Mouse (Mus musculus) ES-Bruce4 (cell line): ENCODE data around the gene Slc7a11. TPM values are rescaled to one million over a fixed set of nuclear protein-coding genes. Genes with fewer than 3 reads are reported as not detected.

Experiments used
- H3K27ac ChIP-seq: 2 replicates; pipeline ENCODE4 v1.5.1; 2012; ENCODE audit warnings: low read length, inconsistent platforms; ENCODE audit not compliant: insufficient read depth
- H3K27me3 ChIP-seq: 2 replicates; pipeline ENCODE4 v1.6.1; 2012; ENCODE audit warnings: mild to moderate bottlenecking, low read length, inconsistent platforms; ENCODE audit not compliant: control insufficient read depth, poor library complexity, insufficient read depth, severe bottlenecking
- H3K36me3 ChIP-seq: 2 replicates; pipeline ENCODE4 v1.6.1; 2012; ENCODE audit warnings: inconsistent platforms, mild to moderate bottlenecking, low read length, moderate library complexity; ENCODE audit not compliant: control insufficient read depth, poor library complexity, insufficient read depth, severe bottlenecking
- H3K4me1 ChIP-seq: one replicate; pipeline ENCODE4 v1.8.1; 2011; ENCODE audit warnings: low read length; ENCODE audit not compliant: control insufficient read depth, insufficient read depth
- H3K4me3 ChIP-seq: 2 replicates; pipeline ENCODE4 v1.5.1; 2011; ENCODE audit warnings: low read depth, mild to moderate bottlenecking, low read length
- H3K9ac ChIP-seq: 2 replicates; pipeline ENCODE4 v1.6.1; 2012; ENCODE audit warnings: low read depth, mild to moderate bottlenecking, inconsistent platforms; ENCODE audit not compliant: poor library complexity, severe bottlenecking
- H3K9me3 ChIP-seq: replicated peaks from 2 replicates; pipeline ENCODE4 v1.6.1; 2012; ENCODE audit warnings: mild to moderate bottlenecking, low read length, inconsistent platforms; ENCODE audit not compliant: control insufficient read depth, poor library complexity, insufficient read depth, severe bottlenecking
- CTCF ChIP-seq: IDR thresholded peaks from one replicate; pipeline ENCODE4 v1.8.1; 2011; ENCODE audit warnings: low read depth, low read length
- EP300 ChIP-seq: IDR thresholded peaks from 2 replicates; pipeline ENCODE4 v1.6.1; 2011; ENCODE audit warnings: low read depth, low read length; ENCODE audit not compliant: insufficient read depth
- POLR2A ChIP-seq: IDR thresholded peaks from one replicate; pipeline ENCODE4 v1.8.1; 2011; ENCODE audit warnings: low read length; ENCODE audit not compliant: insufficient read depth
- polyA plus RNA-seq: library from polyadenylated mRNA; stranded (reverse); fragments of >200 nt; gene quantifications from 2 replicates; pipeline ENCODE4 v1.2.4, GENCODE M21; 2011; ENCODE audit warnings: low read depth; ENCODE audit not compliant: missing spikeins, insufficient read depth, insufficient read length

Slc7a11 gene
- polyA plus RNA-seq, 1 experiment: 0.31 TPM

DNA sequence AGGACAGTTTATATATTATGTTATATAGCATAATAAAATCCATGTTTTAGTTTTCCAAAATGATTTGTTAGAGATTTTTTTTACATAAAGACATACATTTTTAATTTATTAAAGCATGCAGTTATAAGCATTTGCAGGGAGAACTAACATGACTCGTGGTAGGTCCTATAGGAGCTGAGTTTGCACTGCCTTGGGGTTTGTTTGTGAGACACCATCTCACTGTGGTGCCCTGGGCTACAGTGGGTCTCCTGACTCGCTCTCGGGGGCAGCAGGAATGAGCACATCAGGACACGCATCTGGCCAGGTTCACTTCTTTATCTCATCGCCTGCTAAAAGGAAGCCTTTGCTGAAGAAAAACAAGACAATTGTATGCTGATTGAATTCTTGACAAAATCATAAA, 257.0 kb downstream of the Slc7a11 start:
- H3K27ac ChIP-seq: no peak overlapping the region
- H3K9me3 ChIP-seq: no peaks in the 10 kb centered on the region
- no peaks in the 10 kb centered on the region for H3K27me3 ChIP-seq
- no peaks in the 10 kb centered on the region for H3K4me1 ChIP-seq
- no peak overlapping the region for H3K4me3 ChIP-seq
- TF ChIP-seq EP300 (no peak), CTCF (no peak), POLR2A (no peak)
- H3K36me3 ChIP-seq: no peaks in the 10 kb centered on the region
- H3K9ac ChIP-seq: no peak overlapping the region

DNA sequence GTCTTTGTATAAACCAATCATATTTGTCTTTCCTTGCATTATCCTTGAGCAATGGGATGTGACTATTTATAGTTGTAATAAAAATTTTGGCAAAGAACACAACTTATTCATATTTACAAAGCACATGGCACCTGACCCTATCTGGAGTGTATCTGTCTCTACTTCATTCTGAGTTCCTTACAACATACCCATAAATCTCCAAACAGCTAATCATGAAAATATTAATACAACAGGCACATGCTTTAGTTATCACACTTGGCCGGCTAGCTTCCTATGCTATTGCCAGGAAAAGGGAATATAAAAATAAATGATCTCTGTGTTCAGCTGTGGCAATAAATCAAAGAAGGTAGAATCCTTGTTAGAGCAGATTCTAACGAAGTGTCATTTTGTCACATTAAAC, 257.5 kb downstream of the Slc7a11 start:
- TF ChIP-seq EP300 (no peak), POLR2A (no peak), CTCF (no peak)
- Histone ChIP-seq H3K4me3 (no peak overlapping the region), H3K4me1 (no peaks in the 10 kb centered on the region), H3K27me3 (no peaks in the 10 kb centered on the region), H3K9me3 (no peaks in the 10 kb centered on the region), H3K9ac (no peak overlapping the region), H3K36me3 (no peaks in the 10 kb centered on the region), H3K27ac (no peak overlapping the region)

DNA sequence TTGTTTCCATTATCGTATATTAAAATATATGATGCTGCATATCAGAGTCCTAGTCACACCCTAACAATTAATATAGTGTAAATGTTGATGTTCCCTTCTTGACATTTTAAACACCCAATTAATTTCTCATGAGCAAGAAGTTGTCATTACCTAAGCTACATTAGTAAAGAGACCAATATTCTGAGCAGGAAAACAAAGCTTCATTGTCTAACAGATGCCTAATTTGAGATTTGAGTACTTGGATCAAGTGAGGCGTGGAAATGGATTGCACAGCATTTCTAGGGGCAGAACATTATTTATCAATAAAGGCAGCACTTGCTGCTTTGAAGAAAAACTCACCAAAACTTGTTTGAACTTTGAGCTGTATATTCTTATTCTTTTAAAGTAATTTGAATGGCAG, 282.7 kb downstream of the Slc7a11 start:
- Histone ChIP-seq H3K4me3 (no peak overlapping the region), H3K4me1 (no peaks in the 10 kb centered on the region), H3K9ac (no peak overlapping the region), H3K36me3 (no peaks in the 10 kb centered on the region), H3K9me3 (no peaks in the 10 kb centered on the region), H3K27ac (no peak overlapping the region), H3K27me3 (no peaks in the 10 kb centered on the region)
- TF ChIP-seq EP300: no peak
- no peak for TF ChIP-seq POLR2A
- TF ChIP-seq CTCF: no peak

DNA sequence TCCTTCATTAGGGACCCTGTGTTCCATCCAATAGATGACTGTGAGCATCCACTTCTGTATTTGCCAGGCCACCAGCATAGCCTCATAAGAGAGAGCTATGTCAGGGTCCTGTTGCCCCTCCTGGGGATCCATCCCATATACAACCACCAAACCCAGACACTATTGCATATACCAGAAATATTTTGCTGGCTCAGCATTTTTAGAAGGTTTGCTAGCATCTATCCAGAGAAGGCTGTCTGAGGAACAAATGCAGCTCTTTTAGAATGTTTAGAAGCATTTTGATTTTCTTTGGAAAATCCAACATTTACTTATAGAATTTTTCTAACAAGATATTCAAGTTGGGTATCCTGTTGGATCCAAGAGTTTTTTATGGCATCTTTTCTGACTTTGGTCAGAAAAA, 299.3 kb downstream of the Slc7a11 start:
- TF ChIP-seq POLR2A: no peak
- TF ChIP-seq CTCF: no peak
- no peaks in the 10 kb centered on the region for H3K4me1 ChIP-seq
- no peak overlapping the region for H3K27ac ChIP-seq
- no peaks in the 10 kb centered on the region for H3K36me3 ChIP-seq
- no peak overlapping the region for H3K9ac ChIP-seq
- H3K4me3 ChIP-seq: no peak overlapping the region
- no peaks in the 10 kb centered on the region for H3K9me3 ChIP-seq
- H3K27me3 ChIP-seq: no peaks in the 10 kb centered on the region

DNA sequence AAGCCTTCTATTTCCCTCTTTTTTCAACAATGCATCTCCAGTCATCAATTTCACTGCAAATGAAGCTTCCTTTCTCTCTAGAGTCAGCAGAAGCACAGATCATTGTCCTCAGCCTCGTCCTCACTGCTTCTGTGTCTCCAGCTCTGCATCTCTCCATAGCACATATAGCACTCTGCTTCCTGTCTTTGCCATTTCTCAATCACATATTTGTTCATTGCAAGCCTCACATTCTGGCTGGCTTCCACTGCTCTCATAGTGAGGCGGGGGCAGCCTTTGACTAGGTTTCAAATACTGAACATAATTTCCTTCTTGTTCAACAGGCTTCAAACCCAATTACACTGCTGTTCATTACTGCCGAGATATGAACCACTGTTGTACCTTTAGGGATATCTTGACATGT, 305.1 kb downstream of the Slc7a11 start:
- H3K9me3 ChIP-seq: no peaks in the 10 kb centered on the region
- H3K36me3 ChIP-seq: no peaks in the 10 kb centered on the region

DNA sequence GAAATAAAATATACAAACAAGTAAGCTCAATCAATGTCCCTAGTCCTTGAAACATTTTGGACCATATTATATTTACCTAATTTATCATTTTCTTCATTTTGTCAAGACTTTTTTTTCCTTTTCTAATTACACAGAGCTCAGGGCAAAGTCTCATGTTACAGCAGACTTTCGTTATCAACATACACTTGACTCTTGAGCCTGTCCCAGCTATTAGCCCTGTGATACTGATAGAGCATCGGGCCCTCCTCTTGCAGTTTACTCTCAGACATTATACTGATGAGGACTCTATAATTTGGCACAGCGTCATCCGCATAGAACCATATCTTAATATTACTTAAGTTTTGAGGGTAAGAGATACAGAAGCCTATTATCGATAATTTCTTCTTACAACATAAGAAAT, 311.2 kb downstream of the Slc7a11 start:
- no peak for TF ChIP-seq POLR2A
- no peak for TF ChIP-seq CTCF
- TF ChIP-seq EP300: no peak
- no peaks in the 10 kb centered on the region for H3K27me3 ChIP-seq
- H3K9me3 ChIP-seq: no peaks in the 10 kb centered on the region
- no peak overlapping the region for H3K4me3 ChIP-seq
- no peaks in the 10 kb centered on the region for H3K4me1 ChIP-seq
- no peak overlapping the region for H3K9ac ChIP-seq
- H3K36me3 ChIP-seq: no peaks in the 10 kb centered on the region
- no peak overlapping the region for H3K27ac ChIP-seq

More for the DNA sequence above, 305.1 kb downstream of the Slc7a11 start:
- TF ChIP-seq EP300: no peak
- no peak for TF ChIP-seq POLR2A
- TF ChIP-seq CTCF: no peak
- no peaks in the 10 kb centered on the region for H3K4me1 ChIP-seq
- H3K27ac ChIP-seq: no peak overlapping the region
- H3K4me3 ChIP-seq: no peak overlapping the region
- H3K27me3 ChIP-seq: no peaks in the 10 kb centered on the region
- H3K9ac ChIP-seq: no peak overlapping the region
